Mouse (Mus musculus) brain, embryonic 14.5 days (tissue): Measurements from ENCODE around the gene Sox6.

Experiments
- CTCF ChIP-seq: fragments of 200-500 bp; IDR thresholded peaks from 2 replicates; pipeline ENCODE4 v1.5.1; 2012; ENCODE audit warnings: inconsistent platforms, mild to moderate bottlenecking, moderate library complexity, borderline replicate concordance; ENCODE audit not compliant: insufficient read depth, insufficient read length; ENCODE audit errors: extremely low read depth
- POLR2A ChIP-seq: fragments of 200-500 bp; IDR thresholded peaks from 2 replicates; pipeline ENCODE4 v1.6.1; 2012; ENCODE audit warnings: mild to moderate bottlenecking, inconsistent platforms, borderline replicate concordance; ENCODE audit not compliant: poor library complexity, insufficient read depth, insufficient read length, severe bottlenecking; ENCODE audit errors: extremely low read depth

DNA sequence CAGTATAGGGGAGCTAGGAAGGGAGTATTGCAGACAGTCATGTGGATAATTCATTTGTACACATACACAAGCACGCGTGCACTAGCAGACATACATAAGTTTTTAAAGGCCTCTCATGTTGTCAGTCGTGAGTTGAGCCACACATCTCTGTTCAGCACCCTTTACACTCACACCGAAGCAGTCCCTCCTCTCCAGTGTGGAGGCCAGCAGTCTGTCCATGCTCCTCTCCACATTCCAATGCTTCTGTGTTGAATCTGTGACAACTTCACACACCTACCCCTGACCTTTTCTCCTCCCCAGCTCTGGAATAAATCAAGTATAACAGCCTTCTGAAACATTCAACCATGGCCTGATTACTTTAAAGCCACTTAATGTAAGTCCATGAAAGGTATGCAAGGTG is 408.3 kb downstream of the Sox6 start:
- TF ChIP-seq CTCF (no peak), POLR2A (no peak)
